ENCODE assay signal across 15 mouse cellular contexts in the genomic region with DNA sequence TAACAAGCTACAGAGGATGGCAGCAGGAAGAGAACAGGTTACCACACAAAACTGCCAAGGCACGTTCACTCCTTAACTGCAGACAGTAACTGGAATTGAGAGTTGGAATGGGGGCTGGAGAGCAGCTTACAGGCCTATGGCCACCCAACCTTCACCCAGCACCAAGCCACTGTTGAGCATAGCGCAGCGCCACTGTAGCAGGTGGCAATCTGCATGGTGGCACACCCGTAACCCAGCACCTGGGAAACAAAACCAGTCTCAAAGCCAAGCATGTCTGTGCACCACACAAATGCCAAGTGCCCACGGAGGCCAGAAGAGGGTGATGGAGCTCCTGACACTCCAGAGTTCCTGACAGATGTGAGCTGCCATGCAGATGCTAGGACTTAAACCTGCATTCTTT. TPM values are rescaled to one million over a fixed set of nuclear protein-coding genes. Genes with fewer than 3 reads are reported as not detected.
DNase-seq lines count a peak whose midpoint lies in the region; ATAC-seq and TF ChIP-seq lines count a peak whose summit lies in the region.
"Had no signal": no experiment of that assay in that cellular context is flagged by ENCODE, and none has a peak within 500 bp of the region (broad histone marks: within the 10 kb centered on the region; RNA-seq: fewer than 3 reads in every experiment).

No protein-coding gene starts in this region.

- H3K79me2 ChIP-seq in heart, adult 2 months (replicated peaks; ENCODE audit: control insufficient read depth, insufficient read depth, low read length): peaks cover 6% of the 10 kb centered on the region

- no peak for ATAC-seq in limb, embryonic 11.5 days (ENCODE audit: insufficient number of reproducible peaks, low FRiP score, low TSS enrichment, low read depth)
- no peak for ATAC-seq in limb, embryonic 14.5 days (ENCODE audit: low FRiP score, low read depth)
- peak; percentile 63 for ATAC-seq in megakaryocyte-erythroid progenitor cell, adult 5-6 weeks (replicated peaks; ENCODE audit: low FRiP score, low TSS enrichment, poor library complexity, severe bottlenecking)

- no peak overlapping the region for H3K4me3 ChIP-seq in heart, adult 2 months
- no peak overlapping the region for H3K4me3 ChIP-seq in limb, embryonic 11.5 days (ENCODE audit: low read depth, low read length)
- no peak overlapping the region for H3K4me3 ChIP-seq in limb, embryonic 10.5 days
- no peak overlapping the region for H3K4me3 ChIP-seq in limb, embryonic 14.5 days (replicated peaks; ENCODE audit: low read length)
- H3K4me3 ChIP-seq: left cerebral cortex, adult 2 months; neural tube, embryonic 13.5 days had no signal

- TF ChIP-seq POLR2A in heart, adult 2 months (IDR thresholded peaks at IDR 0.05; ENCODE audit: insufficient read depth, low read depth, low read length): no peak
- TF ChIP-seq POLR2A in limb, embryonic 14.5 days (IDR thresholded peaks at IDR 0.05; ENCODE audit: borderline replicate concordance, extremely low read depth, insufficient read depth, insufficient read length): no peak

- no peak for TF ChIP-seq CTCF in heart, adult 2 months (IDR thresholded peaks at IDR 0.05)

- peak overlapping the region; percentile 84 for H3K27ac ChIP-seq in heart, adult 2 months
- 0 out of 2 replicates have a peak overlapping the region, but pooled peaks have one; percentile 6 for H3K27ac ChIP-seq in limb, embryonic 11.5 days (replicated peaks; ENCODE audit: low read depth, low read length)
- H3K27ac ChIP-seq in limb, embryonic 10.5 days: no peak overlapping the region
- no peak overlapping the region for H3K27ac ChIP-seq in limb, embryonic 14.5 days (replicated peaks; ENCODE audit: low read depth, low read length)
- H3K27ac ChIP-seq: left cerebral cortex, adult 2 months; neural tube, embryonic 13.5 days had no signal

- DNase-seq in heart, adult 2 months: no peak
- DNase-seq in heart, adult 9 months (ENCODE audit: low spot score in 2 of 2): no peak
- DNase-seq in limb, embryonic 11.5 days (ENCODE audit: low spot score): no peak
- no peak for DNase-seq in limb, embryonic 10.5 days (ENCODE audit: low spot score)
- no peak for DNase-seq in limb, embryonic 14.5 days (ENCODE audit: low spot score)
- DNase-seq in left cerebral cortex, postnatal 4 days: no peak
- no peak for DNase-seq in adrenal gland, postnatal 10 days
- DNase-seq: cerebellum, adult 11-12 months; kidney, adult 2 months; lung, postnatal 14 days; midbrain, embryonic 14.5 days; thymus, adult 18-20 months had no signal

- no peak for TF ChIP-seq EP300 in heart, adult 2 months (IDR thresholded peaks at IDR 0.05; ENCODE audit: insufficient read depth, low read depth, low read length)

- peaks cover 31% of the 10 kb centered on the region for H3K4me1 ChIP-seq in heart, adult 2 months (ENCODE audit: control insufficient read depth, insufficient read depth, low read length)
- peaks cover 7% of the 10 kb centered on the region for H3K4me1 ChIP-seq in limb, embryonic 11.5 days (ENCODE audit: control insufficient read depth, insufficient read depth, low read length)
- peaks cover 33% of the 10 kb centered on the region for H3K4me1 ChIP-seq in limb, embryonic 10.5 days
- peaks cover 23% of the 10 kb centered on the region for H3K4me1 ChIP-seq in limb, embryonic 14.5 days (ENCODE audit: control insufficient read depth, insufficient read depth, low read length)

- 63% methylated on average over 5 of the region's 5 CpGs for WGBS in heart, adult 2 months
- 88% methylated on average over 5 of the region's 5 CpGs for WGBS in limb, embryonic 11.5 days
- 93% methylated on average over 5 of the region's 5 CpGs for WGBS in limb, embryonic 10.5 days
- WGBS in limb, embryonic 14.5 days: 90% methylated on average over 5 of the region's 5 CpGs

- no peak overlapping the region for H3K9ac ChIP-seq in heart, adult 2 months (ENCODE audit: low read depth, low read length)
- no peak overlapping the region for H3K9ac ChIP-seq in limb, embryonic 11.5 days (ENCODE audit: low read length)
- no peak overlapping the region for H3K9ac ChIP-seq in limb, embryonic 14.5 days (ENCODE audit: low read depth, low read length, severe bottlenecking)
- H3K9ac ChIP-seq: neural tube, embryonic 13.5 days had no signal

- H3K4me2 ChIP-seq in limb, embryonic 11.5 days (ENCODE audit: low read depth, severe bottlenecking): 0 out of 2 replicates have a peak overlapping the region, but pooled peaks have one; percentile 10
- 0 out of 2 replicates have a peak overlapping the region, but pooled peaks have one; percentile 5 for H3K4me2 ChIP-seq in limb, embryonic 14.5 days (replicated peaks; ENCODE audit: low read depth, low read length, severe bottlenecking)
- H3K4me2 ChIP-seq: neural tube, embryonic 13.5 days had no signal

- peaks cover 27% of the 10 kb centered on the region for H3K36me3 ChIP-seq in heart, adult 2 months (ENCODE audit: control insufficient read depth, insufficient read depth, low read length)
- H3K36me3 ChIP-seq in limb, embryonic 11.5 days (ENCODE audit: control insufficient read depth, insufficient read depth, low read length): peaks cover 7% of the 10 kb centered on the region
- H3K36me3 ChIP-seq in limb, embryonic 10.5 days: peaks cover 75% of the 10 kb centered on the region
- peaks cover 47% of the 10 kb centered on the region for H3K36me3 ChIP-seq in limb, embryonic 14.5 days (ENCODE audit: control insufficient read depth, insufficient read depth, low read length)

- no peaks in the 10 kb centered on the region for H3K9me3 ChIP-seq in limb, embryonic 11.5 days (ENCODE audit: control insufficient read depth, low read length)
- H3K9me3 ChIP-seq in limb, embryonic 10.5 days (replicated peaks): no peaks in the 10 kb centered on the region
- H3K9me3 ChIP-seq in limb, embryonic 14.5 days (ENCODE audit: control insufficient read depth, low read length): no peaks in the 10 kb centered on the region
- H3K9me3 ChIP-seq: neural tube, embryonic 13.5 days had no signal

- H3K27me3 ChIP-seq in heart, adult 2 months (ENCODE audit: control insufficient read depth, insufficient read depth, low read length): no peaks in the 10 kb centered on the region
- H3K27me3 ChIP-seq in limb, embryonic 11.5 days (ENCODE audit: control insufficient read depth, insufficient read depth, low read length): no peaks in the 10 kb centered on the region
- no peaks in the 10 kb centered on the region for H3K27me3 ChIP-seq in limb, embryonic 10.5 days (ENCODE audit: low read depth, poor library complexity, severe bottlenecking)
- H3K27me3 ChIP-seq in limb, embryonic 14.5 days (ENCODE audit: control insufficient read depth, insufficient read depth, low read length): no peaks in the 10 kb centered on the region
- H3K27me3 ChIP-seq: neural tube, embryonic 13.5 days had no signal

- intact Hi-C loops in heart, adult 2 months (cut with DNase I): no loop called here
- intact Hi-C loops in left cerebral cortex, postnatal 4 days (cut with DNase I): no loop called here

RNA-seq across cellular contexts. Expression of a gene that starts 6.4 kb away (rescaled TPM):
- total RNA-seq in heart, adult 2 months (2021): 100 to 1,000 TPM; 391 to 397 TPM
- 175 and 205 TPM in 2 replicates for polyA plus RNA-seq in heart, adult 2 months (2012; rRNA removed)
- 77.5 and 105 TPM in 2 replicates for polyA plus RNA-seq in limb, embryonic 11.5 days (2014; fragmentation: Nextera tagmentation; extraction: Ambion mirVana)
- polyA plus RNA-seq in limb, embryonic 10.5 days (2016; fragmentation: Nextera tagmentation; extraction: Ambion mirVana): 159 and 160 TPM in 2 replicates
- polyA plus RNA-seq in limb, embryonic 14.5 days (2012; rRNA removed): 163 and 180 TPM in 2 replicates
- polyA plus RNA-seq in limb, embryonic 14.5 days (2014; fragmentation: Nextera tagmentation; extraction: Ambion mirVana): 86.7 and 95.6 TPM in 2 replicates
- total RNA-seq in megakaryocyte-erythroid progenitor cell, adult 5-6 weeks (2014; fragmentation: Nextera tagmentation): 47.4 and 71.5 TPM in 2 replicates
- total RNA-seq in megakaryocyte-erythroid progenitor cell, adult 5-6 weeks (2017): 35.9 and 36.9 TPM in 2 replicates
- 100 to 1,000 TPM; 262 to 280 TPM for total RNA-seq in left cerebral cortex, postnatal 4 days (2021)
- 100 to 1,000 TPM; 228 to 254 TPM for total RNA-seq in adrenal gland, postnatal 10 days (2021)

RNA-seq across cellular contexts. Expression of a gene that starts 13.1 kb away (rescaled TPM):
- 100 to 1,000 TPM; 140 to 146 TPM for total RNA-seq in heart, adult 2 months (2021)
- 57.1 and 84.0 TPM in 2 replicates for polyA plus RNA-seq in heart, adult 2 months (2012; rRNA removed)
- 51.4 and 54.6 TPM in 2 replicates for polyA plus RNA-seq in limb, embryonic 11.5 days (2014; fragmentation: Nextera tagmentation; extraction: Ambion mirVana)
- polyA plus RNA-seq in limb, embryonic 10.5 days (2016; fragmentation: Nextera tagmentation; extraction: Ambion mirVana): 54.1 and 57.2 TPM in 2 replicates
- polyA plus RNA-seq in limb, embryonic 14.5 days (2012; rRNA removed): 11.5 and 13.7 TPM in 2 replicates
- 38.5 and 39.9 TPM in 2 replicates for polyA plus RNA-seq in limb, embryonic 14.5 days (2014; fragmentation: Nextera tagmentation; extraction: Ambion mirVana)
- 23.0 and 35.5 TPM in 2 replicates for total RNA-seq in megakaryocyte-erythroid progenitor cell, adult 5-6 weeks (2014; fragmentation: Nextera tagmentation)
- total RNA-seq in megakaryocyte-erythroid progenitor cell, adult 5-6 weeks (2017): 71.1 and 78.6 TPM in 2 replicates
- 10 to 100 TPM; 29.7 to 33.8 TPM for total RNA-seq in left cerebral cortex, postnatal 4 days (2021)
- 100 to 1,000 TPM in 1 of 2 experiments, 10 to 100 TPM in 1; 90.7 to 114 TPM for total RNA-seq in adrenal gland, postnatal 10 days (2021)

RNA-seq across cellular contexts. Expression of a gene that starts 30.7 kb away (rescaled TPM):
- 10 to 100 TPM; 32.2 to 38.1 TPM for total RNA-seq in heart, adult 2 months (2021)
- 36.2 and 43.8 TPM in 2 replicates for polyA plus RNA-seq in heart, adult 2 months (2012; rRNA removed)
- 118 and 123 TPM in 2 replicates for polyA plus RNA-seq in limb, embryonic 11.5 days (2014; fragmentation: Nextera tagmentation; extraction: Ambion mirVana)
- 130 and 157 TPM in 2 replicates for polyA plus RNA-seq in limb, embryonic 10.5 days (2016; fragmentation: Nextera tagmentation; extraction: Ambion mirVana)
- polyA plus RNA-seq in limb, embryonic 14.5 days (2012; rRNA removed): 51.6 and 61.7 TPM in 2 replicates
- 90.3 and 107 TPM in 2 replicates for polyA plus RNA-seq in limb, embryonic 14.5 days (2014; fragmentation: Nextera tagmentation; extraction: Ambion mirVana)
- total RNA-seq in megakaryocyte-erythroid progenitor cell, adult 5-6 weeks (2014; fragmentation: Nextera tagmentation): 130 and 136 TPM in 2 replicates
- 69.1 and 154 TPM in 2 replicates for total RNA-seq in megakaryocyte-erythroid progenitor cell, adult 5-6 weeks (2017)
- total RNA-seq in left cerebral cortex, postnatal 4 days (2021): 10 to 100 TPM; 27.4 to 31.8 TPM
- 10 to 100 TPM; 86.6 to 97.6 TPM for total RNA-seq in adrenal gland, postnatal 10 days (2021)

RNA-seq across cellular contexts. Expression of a gene that starts 34.5 kb away (rescaled TPM):
- 10 to 100 TPM; 65.1 to 85.6 TPM for total RNA-seq in heart, adult 2 months (2021)
- polyA plus RNA-seq in heart, adult 2 months (2012; rRNA removed): 65.2 and 83.8 TPM in 2 replicates
- 1,968 and 2,035 TPM in 2 replicates for polyA plus RNA-seq in limb, embryonic 11.5 days (2014; fragmentation: Nextera tagmentation; extraction: Ambion mirVana)
- 1,816 and 1,865 TPM in 2 replicates for polyA plus RNA-seq in limb, embryonic 10.5 days (2016; fragmentation: Nextera tagmentation; extraction: Ambion mirVana)
- 503 and 1,052 TPM in 2 replicates for polyA plus RNA-seq in limb, embryonic 14.5 days (2012; rRNA removed)
- polyA plus RNA-seq in limb, embryonic 14.5 days (2014; fragmentation: Nextera tagmentation; extraction: Ambion mirVana): 1,814 and 1,833 TPM in 2 replicates
- 550 and 746 TPM in 2 replicates for total RNA-seq in megakaryocyte-erythroid progenitor cell, adult 5-6 weeks (2014; fragmentation: Nextera tagmentation)
- 379 and 555 TPM in 2 replicates for total RNA-seq in megakaryocyte-erythroid progenitor cell, adult 5-6 weeks (2017)
- 100 to 1,000 TPM; 678 to 766 TPM for total RNA-seq in left cerebral cortex, postnatal 4 days (2021)
- total RNA-seq in adrenal gland, postnatal 10 days (2021): 100 to 1,000 TPM; 243 to 258 TPM

Comparison
In these comparisons a context has a peak if more than half of its experiments do, and no peak if none do; other contexts are left out.
1. H3K27ac ChIP-seq: peak in heart, adult 2 months (single experiment) and limb, embryonic 11.5 days (single experiment); none in limb, embryonic 10.5 days (single experiment) and limb, embryonic 14.5 days (single experiment).